Mouse (Mus musculus) bone marrow macrophage, adult 2 months (primary cell): Measurements from ENCODE around the gene Stox2.

ENCODE experiments used
- CTCF ChIP-seq: IDR thresholded peaks from 2 replicates; pipeline ENCODE4 v1.5.1; 2012; ENCODE audit warnings: low read depth, mild to moderate bottlenecking, low read length, moderate library complexity
- POLR2A ChIP-seq: IDR thresholded peaks from 2 replicates; pipeline ENCODE4 v1.6.1; 2012; ENCODE audit warnings: mild to moderate bottlenecking, low read depth, low read length, borderline replicate concordance

- no peak for TF ChIP-seq CTCF
- TF ChIP-seq POLR2A, result no peak
Measured at GRCm38 (mm10) chr8:47145258-47145657, 300.9 kb downstream of the Stox2 start.
